Mouse (Mus musculus) megakaryocyte, adult 5-6 weeks (primary cell): ENCODE data around the gene Abhd10. TPM values are rescaled to one million over a fixed set of nuclear protein-coding genes. Genes with fewer than 3 reads are reported as not detected.

Source experiments
- total RNA-seq, 2 experiments: library from RNA; stranded (forward) in 1 of 2; stranded (reverse) in 1 of 2; fragments of 153-499, 151-499 nt in 1 of 2; fragments of 221-1000, 200-1000 nt in 1 of 2; gene quantifications; 2 replicates each; pipeline versions ENCODE4 v1.2.3 to v1.2.4; 2015 to 2017

Gene Abhd10
- total RNA-seq, 2 experiments from 2014 or later = 20.3 to 21.9 TPM

Other genes starting within 250 kb of the Abhd10 start
- not detected in 2 replicates for gene Gm609, start 250.0 kb downstream of the Abhd10 start, total RNA-seq (2015)
- not detected in 2 replicates for gene Gm609, start 250.0 kb downstream of the Abhd10 start, total RNA-seq (2017)
- not detected in 2 replicates for gene Gm17783, start 210.9 kb downstream of the Abhd10 start, total RNA-seq (2015)
- gene Gm17783, start 210.9 kb downstream of the Abhd10 start, total RNA-seq (2017) = not detected in 2 replicates
- not detected in 2 replicates for gene Slc9c1, start 207.6 kb downstream of the Abhd10 start, total RNA-seq (2015)
- not detected in 2 replicates for gene Slc9c1, start 207.6 kb downstream of the Abhd10 start, total RNA-seq (2017)
- gene Gcsam, start 132.6 kb downstream of the Abhd10 start, total RNA-seq (2015) = not detected in 2 replicates
- not detected in 2 replicates for gene Gcsam, start 132.6 kb downstream of the Abhd10 start, total RNA-seq (2017)
- 0.71 and 0.98 TPM in 2 replicates for gene BC016579, start 88.9 kb downstream of the Abhd10 start, total RNA-seq (2015)
- 0.07 TPM in 1 of 2 replicates, not detected in the other for gene BC016579, start 88.9 kb downstream of the Abhd10 start, total RNA-seq (2017)
- gene Tmprss7, start 49.3 kb downstream of the Abhd10 start, total RNA-seq (2015) = not detected in 2 replicates
- 0.04 and 0.11 TPM in 2 replicates for gene Tmprss7, start 49.3 kb downstream of the Abhd10 start, total RNA-seq (2017)
- 1.0 TPM in 1 of 2 replicates, not detected in the other for gene Tagln3, start 18.3 kb downstream of the Abhd10 start, total RNA-seq (2015)
- gene Tagln3, start 18.3 kb downstream of the Abhd10 start, total RNA-seq (2017) = 0.55 TPM in 1 of 2 replicates, not detected in the other
- 0.04 and 0.27 TPM in 2 replicates for gene Phldb2, start 210.6 kb upstream of the Abhd10 start, total RNA-seq (2015)
- gene Phldb2, start 210.6 kb upstream of the Abhd10 start, total RNA-seq (2017) = 0.59 and 1.5 TPM in 2 replicates